Mouse (Mus musculus) lung, postnatal 0 days (tissue): ENCODE data around the gene Ccdc117.

Experiments
- CTCF ChIP-seq: IDR thresholded peaks from 2 replicates; pipeline ENCODE4 v1.5.1; 2016; ENCODE audit warnings: antibody characterized with exemption, mild to moderate bottlenecking
- EP300 ChIP-seq: IDR thresholded peaks from 2 replicates; pipeline ENCODE4 v1.6.1; 2016; ENCODE audit warnings: antibody characterized with exemption, mild to moderate bottlenecking, control low read depth

GRCm38 (mm10) chr11:5516617-5517016 is 25.4 kb downstream of the Ccdc117 start:
- no peak for TF ChIP-seq EP300
- TF ChIP-seq CTCF = no peak
